Mouse (Mus musculus): ENCODE results near the gene Mmp2. TPM values are rescaled to one million over a fixed set of nuclear protein-coding genes. Genes with fewer than 3 reads are reported as not detected.
A peak's percentile ranks its signal among the peaks of the same experiment; 100 is the strongest.

Mmp2 gene
- polyA plus RNA-seq, 1 experiment from 2014 or later, result 71.4 TPM

DNA sequence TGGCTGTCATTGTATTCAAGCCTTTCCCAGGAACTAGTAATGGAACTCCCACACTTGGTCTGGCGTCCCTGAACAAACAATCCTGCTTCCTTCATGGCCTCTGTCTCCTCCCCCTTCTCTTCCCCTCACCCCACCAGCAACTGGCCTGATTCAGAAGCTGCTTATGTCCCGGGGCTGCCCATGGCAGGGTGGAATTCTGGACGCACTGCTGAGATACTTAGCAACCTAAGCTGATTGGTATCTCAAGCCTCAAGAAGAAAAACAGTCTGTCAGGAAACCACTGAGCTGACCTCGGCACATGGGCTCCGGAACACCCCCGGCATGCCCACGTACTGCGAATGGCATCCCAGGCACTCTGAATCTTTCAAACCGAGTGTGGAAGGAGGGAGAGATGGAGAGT, 20.2 kb downstream of the Mmp2 start:
- peak; percentile 41 for DNase-seq (ENCODE audit: low spot score)
- no peaks in the 10 kb centered on the region for H3K27me3 ChIP-seq (ENCODE audit: insufficient read depth, poor library complexity, severe bottlenecking)
- H3K4me1 ChIP-seq (replicated peaks), result peaks cover 47% of the 10 kb centered on the region
- 49% methylated on average over 9 of the region's 9 CpGs for WGBS
- H3K4me3 ChIP-seq, result no peak overlapping the region
- H3K9me3 ChIP-seq, result no peaks in the 10 kb centered on the region
- H3K27ac ChIP-seq, result peak overlapping the region; percentile 71
- peaks cover 36% of the 10 kb centered on the region for H3K36me3 ChIP-seq

DNA sequence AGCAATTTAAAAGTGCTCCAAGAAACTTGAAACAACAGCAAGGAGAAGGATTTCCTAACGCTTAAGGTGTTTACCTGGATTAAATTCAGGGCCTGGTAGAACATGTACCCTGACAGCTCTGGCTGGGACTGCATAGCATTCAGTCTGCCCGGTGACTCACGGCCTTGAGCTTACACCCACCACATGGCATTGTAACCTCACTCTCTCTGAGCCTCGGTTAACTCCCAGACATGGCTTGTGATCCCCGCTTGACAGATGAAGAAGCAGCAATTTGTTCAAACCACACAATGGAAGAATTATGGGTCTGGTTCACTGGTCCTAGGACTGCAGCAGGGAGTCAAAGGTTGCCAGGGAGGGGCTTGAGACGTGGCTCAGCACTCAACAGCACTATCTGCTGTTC, 22.2 kb downstream of the Mmp2 start:
- H3K36me3 ChIP-seq, result peaks cover 35% of the 10 kb centered on the region
- peaks cover under 1% of the 10 kb centered on the region for H3K27me3 ChIP-seq (ENCODE audit: insufficient read depth, poor library complexity, severe bottlenecking)
- DNase-seq (ENCODE audit: low spot score), result no peak
- H3K27ac ChIP-seq, result no peak overlapping the region
- 55% methylated on average over 6 of the region's 6 CpGs for WGBS
- H3K4me1 ChIP-seq (replicated peaks), result peaks cover 64% of the 10 kb centered on the region
- no peaks in the 10 kb centered on the region for H3K9me3 ChIP-seq
- H3K4me3 ChIP-seq, result no peak overlapping the region

DNA sequence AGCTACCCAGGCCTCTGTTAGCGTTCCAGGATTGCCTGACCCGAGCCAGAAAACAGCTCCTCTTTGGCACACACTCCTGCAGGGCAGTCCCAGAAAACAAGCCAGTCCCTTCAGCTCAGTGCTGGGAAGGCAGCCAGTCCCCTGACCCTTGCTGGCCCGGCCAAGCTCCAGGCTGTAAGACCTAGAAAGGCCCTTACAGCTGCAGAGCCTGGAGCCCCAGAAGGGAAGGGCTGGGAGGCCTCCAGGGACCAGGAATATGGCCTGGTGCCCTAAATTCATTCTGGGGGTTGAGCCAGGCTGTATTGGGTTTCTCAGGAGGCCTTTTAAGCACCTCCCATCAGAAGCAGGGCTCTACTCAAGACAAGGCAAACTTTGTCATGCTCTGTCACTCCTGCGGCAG, 23.1 kb downstream of the Mmp2 start:
- peak overlapping the region; percentile 59 for H3K27ac ChIP-seq
- H3K4me3 ChIP-seq, result no peak overlapping the region
- peaks cover 9% of the 10 kb centered on the region for H3K27me3 ChIP-seq (ENCODE audit: insufficient read depth, poor library complexity, severe bottlenecking)
- H3K9me3 ChIP-seq, result no peaks in the 10 kb centered on the region
- WGBS, result 68% methylated on average over 4 of the region's 4 CpGs
- no peak for DNase-seq (ENCODE audit: low spot score)
- H3K4me1 ChIP-seq (replicated peaks), result peaks cover 68% of the 10 kb centered on the region
- H3K36me3 ChIP-seq, result peaks cover 28% of the 10 kb centered on the region

DNA sequence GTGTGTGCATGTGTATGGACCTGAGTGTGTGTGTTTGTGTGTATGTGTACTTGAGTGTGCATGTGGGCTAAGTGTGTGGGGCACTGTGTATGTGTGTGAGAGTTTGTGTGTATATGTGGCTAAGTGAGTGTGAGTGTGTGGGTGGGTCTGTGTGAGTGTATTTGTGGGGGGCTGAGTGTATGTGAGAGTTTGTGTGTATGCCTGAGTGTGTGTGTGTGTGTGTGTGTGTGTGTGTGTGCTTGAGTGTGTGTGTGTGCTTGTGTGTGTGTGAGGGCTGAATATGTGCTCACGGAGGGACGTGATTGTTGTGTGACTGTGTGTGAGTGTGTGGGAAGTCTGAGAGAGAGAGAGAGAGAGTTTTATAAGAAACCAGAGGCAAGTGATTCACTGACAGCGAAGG, 24.3 kb downstream of the Mmp2 start:
- DNase-seq (ENCODE audit: low spot score), result no peak

DNA sequence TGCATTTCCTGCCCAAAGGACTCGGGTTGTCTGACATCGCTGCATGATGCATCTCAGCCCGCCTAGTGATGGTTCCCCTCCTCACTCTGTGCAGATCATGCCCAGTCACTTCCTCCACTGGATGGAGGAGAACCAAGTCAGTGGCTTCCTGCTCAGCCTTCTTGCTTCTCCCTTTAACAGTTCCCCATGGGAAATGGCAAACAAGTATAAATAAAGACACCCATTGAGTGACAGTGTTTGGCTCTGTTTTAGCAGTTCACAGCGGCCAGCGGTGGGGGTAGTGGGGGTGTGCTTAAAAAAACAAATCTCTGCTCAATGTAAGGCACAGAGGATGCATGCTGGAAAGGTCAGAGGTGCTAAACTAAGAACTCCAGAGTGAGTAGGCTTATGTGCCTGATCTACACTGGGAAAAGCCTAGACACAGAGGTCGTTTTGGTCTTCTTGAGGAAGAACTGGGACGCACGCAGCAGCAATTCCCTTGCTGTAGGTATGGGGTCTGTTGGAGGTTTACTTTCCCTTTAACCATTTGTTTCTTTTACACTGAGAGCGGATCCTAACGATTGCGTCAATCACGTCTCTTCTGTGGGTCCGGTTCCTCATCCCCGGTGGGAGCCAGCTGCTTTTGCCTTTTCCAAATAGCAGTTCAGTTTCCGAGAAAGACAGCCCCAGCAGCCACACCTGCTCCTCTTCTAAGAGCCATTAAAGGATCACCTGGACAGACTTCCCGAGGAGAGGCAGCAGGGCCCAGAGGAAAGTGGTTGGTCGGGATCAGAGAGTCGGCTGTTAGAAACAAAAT, 26.3 kb downstream of the Mmp2 start:
- Histone ChIP-seq H3K27me3 (ENCODE audit: insufficient read depth, poor library complexity, severe bottlenecking) (peaks cover 19% of the 10 kb centered on the region), H3K4me1 (replicated peaks) (peaks cover 52% of the 10 kb centered on the region), H3K27ac (no peak overlapping the region), H3K36me3 (peaks cover 16% of the 10 kb centered on the region), H3K4me3 (no peak overlapping the region), H3K9me3 (0 out of 2 replicates have a peak, but pooled peaks cover 5% of the 10 kb centered on the region)
- no peak for DNase-seq (ENCODE audit: low spot score)
- WGBS, result 66% methylated on average over 18 of the region's 18 CpGs

More for the DNA sequence above, 24.3 kb downstream of the Mmp2 start:
- H3K4me3 ChIP-seq, result no peak overlapping the region
- peaks cover 19% of the 10 kb centered on the region for H3K27me3 ChIP-seq (ENCODE audit: insufficient read depth, poor library complexity, severe bottlenecking)
- H3K27ac ChIP-seq, result peak overlapping the region; percentile 16; the same call in 1 of the 2 replicates
- 64% methylated on average over 3 of the region's 3 CpGs for WGBS
- peaks cover 66% of the 10 kb centered on the region for H3K4me1 ChIP-seq (replicated peaks)
- peaks cover 20% of the 10 kb centered on the region for H3K36me3 ChIP-seq
- H3K9me3 ChIP-seq, result 0 out of 2 replicates have a peak, but pooled peaks cover 5% of the 10 kb centered on the region

DNA sequence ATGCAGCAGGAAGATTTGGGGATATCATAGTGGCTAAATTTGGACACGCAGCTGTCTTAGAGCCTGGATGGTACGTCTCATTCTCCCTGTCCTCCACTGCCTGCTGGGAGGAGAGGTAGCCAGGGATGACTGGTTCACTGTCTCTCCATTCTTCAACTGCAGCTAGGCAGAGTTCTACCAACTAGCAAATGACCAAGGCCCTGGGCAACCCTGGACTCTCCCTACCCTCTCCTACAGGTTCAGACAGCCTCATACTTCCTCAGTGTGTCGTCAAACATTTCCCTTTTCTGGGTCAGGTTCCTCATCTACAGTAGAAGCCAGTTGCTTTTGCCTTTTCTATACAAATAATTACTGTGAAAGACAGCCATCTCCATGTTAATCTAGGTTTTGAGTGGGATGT, 27.6 kb downstream of the Mmp2 start:
- H3K27me3 ChIP-seq (ENCODE audit: insufficient read depth, poor library complexity, severe bottlenecking), result peaks cover 19% of the 10 kb centered on the region
- no peak for DNase-seq (ENCODE audit: low spot score)
- peak overlapping the region; percentile 69 for H3K4me3 ChIP-seq
- peaks cover 16% of the 10 kb centered on the region for H3K36me3 ChIP-seq
- 88% methylated on average over 3 of the region's 3 CpGs for WGBS
- H3K27ac ChIP-seq, result no peak overlapping the region
- H3K4me1 ChIP-seq (replicated peaks), result peaks cover 41% of the 10 kb centered on the region
- H3K9me3 ChIP-seq, result 0 out of 2 replicates have a peak, but pooled peaks cover 5% of the 10 kb centered on the region

DNA sequence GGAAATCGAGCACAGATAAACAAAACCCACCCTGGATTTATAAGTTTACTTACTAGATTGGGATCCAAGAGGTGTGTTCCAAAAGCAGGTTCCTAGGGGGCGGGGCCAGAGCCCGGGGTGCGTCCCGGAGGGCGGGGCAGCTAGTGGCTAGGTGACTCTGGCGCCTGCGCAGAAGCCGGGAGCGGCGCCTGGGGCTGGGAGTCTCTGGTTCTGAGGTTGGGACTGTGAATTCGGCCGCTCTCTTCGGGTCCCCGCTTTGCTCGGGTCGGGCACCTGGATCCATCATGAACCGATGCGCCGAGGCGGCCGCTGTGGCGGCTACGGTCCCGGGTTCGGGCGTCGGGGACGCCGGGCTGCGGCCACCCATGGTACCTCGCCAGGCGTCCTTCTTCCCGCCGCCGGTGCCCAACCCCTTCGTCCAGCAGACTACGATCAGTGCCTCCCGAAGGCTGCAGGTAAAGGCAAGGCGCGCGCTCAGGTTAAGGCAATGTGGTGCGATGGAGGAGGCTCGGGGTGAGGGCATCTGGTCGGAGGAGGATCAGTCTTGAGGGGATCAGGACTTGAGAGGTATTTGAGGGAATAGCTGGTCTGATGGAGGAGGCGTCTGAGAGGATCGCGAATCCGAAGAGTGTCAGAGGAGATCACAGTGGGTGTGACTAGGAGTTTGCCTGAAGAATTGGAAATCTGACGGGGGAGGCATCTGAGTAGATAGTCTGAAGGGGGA, 28.2 kb downstream of the Mmp2 start, which contains the start of gene Lpcat2:
TSS of gene Lpcat2 (plus strand) at position 169 of the 724 bp plus-strand sequence.
- DNase-seq (ENCODE audit: low spot score), result peak; percentile 74
- Histone ChIP-seq H3K4me3 (peak within 1 kb of the TSS; percentile 69), H3K9me3 (0 out of 2 replicates have a peak, but pooled peaks cover 5% of the 10 kb centered on the region), H3K27ac (peak within 1 kb of the TSS; percentile 85), H3K4me1 (replicated peaks) (peaks cover 35% of the 10 kb centered on the region), H3K36me3 (peaks cover 11% of the 10 kb centered on the region), H3K27me3 (ENCODE audit: insufficient read depth, poor library complexity, severe bottlenecking) (peaks cover 19% of the 10 kb centered on the region)
- WGBS, result 1% methylated on average over 50 of the region's 50 CpGs

DNA sequence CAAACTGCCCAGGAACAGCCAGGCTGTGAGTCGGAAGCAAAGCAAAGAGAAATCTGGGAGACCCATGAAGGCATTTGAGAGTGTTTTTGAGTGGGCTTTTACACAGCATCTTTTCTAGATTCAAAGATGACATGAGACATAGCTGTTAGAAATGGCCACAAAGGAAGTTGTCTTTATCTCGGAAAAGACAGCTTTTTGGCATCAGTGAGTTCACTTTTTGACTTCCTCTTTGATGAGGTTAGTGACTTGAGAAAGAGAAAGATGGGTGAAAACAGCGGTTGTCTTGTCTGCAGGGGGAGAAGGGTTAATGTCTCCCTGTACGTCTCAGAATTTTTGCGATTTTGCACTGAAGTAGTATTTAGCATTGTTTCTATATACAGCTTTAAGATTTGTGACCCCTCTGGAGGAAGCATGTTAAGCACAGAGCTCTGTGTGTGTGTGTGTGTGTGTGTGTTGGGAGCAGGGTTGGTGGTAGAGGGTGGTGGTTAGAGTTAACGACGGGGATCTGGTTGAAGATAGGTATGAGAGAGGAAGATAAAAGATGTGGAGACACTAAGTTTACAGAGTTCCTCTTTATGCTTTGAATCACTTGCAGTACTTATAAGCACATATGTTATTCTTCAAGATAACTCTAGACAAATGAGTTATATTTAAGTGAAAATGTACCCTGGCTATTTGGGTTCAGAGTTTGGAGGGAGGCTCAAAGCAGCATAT, 29.3 kb downstream of the Mmp2 start:
- WGBS, result 93% methylated on average over 7 of the region's 7 CpGs
- H3K4me3 ChIP-seq, result peak overlapping the region; percentile 69; the same call in 1 of the 2 replicates

DNA sequence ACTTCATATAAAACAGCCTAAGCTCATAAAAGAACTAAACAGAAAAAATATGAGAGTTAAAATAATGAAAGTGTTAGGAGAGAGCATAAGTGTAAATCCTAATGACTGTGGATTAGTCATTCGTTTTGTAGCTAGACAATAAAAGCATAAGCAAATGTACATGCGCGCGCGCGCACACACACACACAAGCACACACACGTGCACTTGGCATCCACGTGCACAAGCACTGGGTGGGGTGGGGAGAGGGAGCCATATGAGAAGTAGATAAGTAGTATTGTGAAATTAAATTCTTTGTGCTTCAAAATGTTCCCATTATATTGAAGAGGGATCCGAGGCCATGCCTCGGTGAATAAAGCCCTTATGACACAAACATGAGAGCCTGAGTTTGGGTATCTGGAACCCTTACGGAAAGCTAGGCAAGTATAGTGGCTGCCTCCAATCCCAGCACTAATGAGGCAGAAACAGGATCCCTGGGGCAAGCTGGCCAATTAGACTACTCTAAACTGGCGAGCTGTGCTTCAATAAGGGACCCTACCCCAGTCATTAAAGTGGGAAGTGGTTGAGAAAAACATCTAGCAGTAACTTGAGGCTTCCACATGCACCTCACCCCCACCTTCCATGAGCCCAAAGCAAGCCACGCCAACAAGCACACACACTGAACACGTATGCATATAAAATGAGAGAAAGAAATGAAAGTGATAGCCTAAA, 31.5 kb downstream of the Mmp2 start:
- DNase-seq (ENCODE audit: low spot score), result no peak
- WGBS, result 89% methylated on average over 14 of the region's 14 CpGs

More for the DNA sequence above, 29.3 kb downstream of the Mmp2 start:
- peaks cover 19% of the 10 kb centered on the region for H3K27me3 ChIP-seq (ENCODE audit: insufficient read depth, poor library complexity, severe bottlenecking)
- peaks cover 9% of the 10 kb centered on the region; the same call in 1 of the 2 replicates for H3K36me3 ChIP-seq
- H3K27ac ChIP-seq, result no peak overlapping the region
- peaks cover 28% of the 10 kb centered on the region for H3K4me1 ChIP-seq (replicated peaks)
- DNase-seq (ENCODE audit: low spot score), result no peak
- H3K9me3 ChIP-seq, result 0 out of 2 replicates have a peak, but pooled peaks cover 5% of the 10 kb centered on the region

DNA sequence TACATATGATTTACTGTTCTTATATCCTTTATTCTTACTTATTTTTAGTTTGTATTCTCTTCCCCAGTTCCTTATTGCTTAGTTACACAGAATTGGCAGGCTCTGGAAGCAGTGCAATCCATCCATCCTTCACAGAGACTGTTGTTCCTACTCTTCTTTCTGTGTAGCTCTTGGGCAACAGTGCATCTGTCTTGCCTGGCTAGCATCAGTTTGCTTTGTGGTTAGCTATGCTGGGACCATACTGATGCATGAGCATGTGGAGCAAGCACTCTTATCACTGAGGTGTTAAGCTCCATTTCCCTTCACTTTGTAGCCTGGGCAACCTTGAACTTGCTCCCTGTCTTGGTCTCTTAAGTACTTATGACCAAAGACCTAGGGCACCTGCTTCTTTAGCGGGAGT, 34.9 kb downstream of the Mmp2 start:
- WGBS, result 88% methylated on average over 1 of the region's 1 CpGs
- DNase-seq (ENCODE audit: low spot score), result no peak
- no peaks in the 10 kb centered on the region for H3K36me3 ChIP-seq
- H3K27ac ChIP-seq, result no peak overlapping the region
- H3K9me3 ChIP-seq, result 0 out of 2 replicates have a peak, but pooled peaks cover 2% of the 10 kb centered on the region
- no peak overlapping the region for H3K4me3 ChIP-seq
- no peaks in the 10 kb centered on the region for H3K4me1 ChIP-seq (replicated peaks)
- no peaks in the 10 kb centered on the region for H3K27me3 ChIP-seq (ENCODE audit: insufficient read depth, poor library complexity, severe bottlenecking)

More for the DNA sequence above, 31.5 kb downstream of the Mmp2 start:
- H3K36me3 ChIP-seq, result no peaks in the 10 kb centered on the region
- H3K27me3 ChIP-seq (ENCODE audit: insufficient read depth, poor library complexity, severe bottlenecking), result peaks cover 19% of the 10 kb centered on the region
- no peak overlapping the region for H3K27ac ChIP-seq
- H3K9me3 ChIP-seq, result 0 out of 2 replicates have a peak, but pooled peaks cover 5% of the 10 kb centered on the region
- H3K4me3 ChIP-seq, result no peak overlapping the region
- H3K4me1 ChIP-seq (replicated peaks), result peaks cover 14% of the 10 kb centered on the region

DNA sequence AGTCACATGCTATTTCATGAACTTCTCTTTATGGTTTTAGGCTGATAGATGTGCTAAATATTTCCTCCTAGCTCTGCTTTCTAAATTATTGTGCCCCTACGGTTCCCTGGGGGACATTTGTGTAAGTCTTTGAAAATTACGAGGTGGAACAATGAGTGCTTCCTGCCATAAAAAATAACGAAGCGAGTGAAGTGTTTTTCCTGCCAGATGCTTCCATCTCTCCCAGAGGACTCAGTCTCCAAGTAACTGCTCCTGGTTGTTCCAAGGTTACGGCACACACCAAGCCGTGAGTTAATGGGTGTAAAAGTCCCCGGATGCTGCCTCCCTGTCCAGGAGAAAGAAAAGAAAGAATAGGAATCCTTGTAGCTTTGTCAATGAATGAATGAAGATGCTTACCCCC, 43.2 kb downstream of the Mmp2 start:
- H3K4me3 ChIP-seq, result no peak overlapping the region
- H3K4me1 ChIP-seq (replicated peaks), result no peaks in the 10 kb centered on the region
- H3K9me3 ChIP-seq, result no peaks in the 10 kb centered on the region
- no peak for DNase-seq (ENCODE audit: low spot score)
- H3K27ac ChIP-seq, result no peak overlapping the region
- H3K36me3 ChIP-seq, result no peaks in the 10 kb centered on the region
- 66% methylated on average over 7 of the region's 7 CpGs for WGBS
- H3K27me3 ChIP-seq (ENCODE audit: insufficient read depth, poor library complexity, severe bottlenecking), result no peaks in the 10 kb centered on the region
